Mouse (Mus musculus): ENCODE results near the gene Scml4.

DNA sequence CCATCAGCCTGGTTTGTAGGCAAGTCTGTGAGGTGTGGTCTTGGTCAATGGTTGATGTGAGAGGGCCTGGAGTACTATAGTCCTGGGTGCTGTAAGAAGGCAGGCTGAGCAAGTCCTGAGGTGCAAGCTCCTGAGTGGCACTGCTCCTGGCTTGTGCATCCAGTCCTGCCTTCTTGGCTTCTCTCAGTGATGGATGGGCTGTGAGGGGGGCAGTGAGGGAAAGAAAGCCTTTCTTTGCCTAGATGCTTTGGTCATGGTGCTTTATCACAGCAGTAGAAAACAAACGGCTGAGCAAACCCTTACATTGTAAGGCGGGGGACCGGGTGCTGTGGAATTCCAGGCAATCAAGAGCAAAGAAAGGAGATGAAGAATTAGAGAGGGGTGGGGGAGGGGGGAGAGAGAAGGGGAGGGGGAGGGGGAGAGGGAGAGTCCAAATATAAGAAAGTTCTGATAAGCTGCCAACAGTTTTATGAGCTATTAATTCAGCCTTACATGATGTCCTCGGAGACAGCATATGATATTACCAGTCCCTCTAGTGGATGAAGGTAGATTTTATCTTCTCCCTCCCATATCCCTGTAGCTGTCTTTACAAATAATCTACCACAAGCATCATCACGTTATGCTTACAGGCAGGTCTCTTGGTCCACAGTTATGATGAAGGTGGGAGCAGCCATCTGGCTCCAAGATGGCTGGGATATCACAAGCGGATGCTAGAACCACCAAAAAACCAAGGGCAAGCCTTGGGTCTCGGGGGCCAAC is 121.0 kb downstream of the Scml4 start:
- no peak for TF ChIP-seq TAL1 (IDR thresholded peaks at IDR 0.05; ENCODE audit: low read length)
- no peak for TF ChIP-seq GATA1 (IDR thresholded peaks at IDR 0.05; ENCODE audit: low read length)

All from erythroblast, embryonic 14.5 days (primary cell).